Mouse (Mus musculus) liver, embryonic 14.5 days (tissue): ENCODE results near the gene Zfand6. TPM values are rescaled to one million over a fixed set of nuclear protein-coding genes. Genes with fewer than 3 reads are reported as not detected.
A peak's percentile ranks its signal among the peaks of the same experiment; 100 is the strongest.

ENCODE experiments used
- ATAC-seq: fragments of 200-750 bp; cut with Nextera tagmentation; 2 replicates; pipeline ENCODE4 v1.8.0; 2017; ENCODE audit warnings: moderate number of reproducible peaks, mild to moderate bottlenecking, moderate library complexity; ENCODE audit not compliant: insufficient read depth
- DNase-seq, 3 experiments: peaks; one replicate each; pipeline ENCODE4 v3.0.0-alpha.2; 2012 to 2013; ENCODE audit warnings: low read depth in 3 of 3, low spot score in 3 of 3
- H3K27ac ChIP-seq: fragments of 300-500 bp; sonication (generic); 2 replicates; pipeline ENCODE4 v1.5.1; 2014; ENCODE audit warnings: moderate library complexity, mild to moderate bottlenecking, control low read depth, inconsistent platforms
- H3K27me3 ChIP-seq: fragments of 300-500 bp; sonication (generic); 2 replicates; pipeline ENCODE4 v1.6.1; 2014; ENCODE audit warnings: mild to moderate bottlenecking, low read length, moderate library complexity; ENCODE audit not compliant: control insufficient read depth, insufficient read depth
- H3K36me3 ChIP-seq: fragments of 300-500 bp; sonication (generic); replicated peaks from 2 replicates; pipeline ENCODE4 v1.6.1; 2014; ENCODE audit warnings: low read depth; ENCODE audit not compliant: control insufficient read depth, insufficient read depth
- H3K4me1 ChIP-seq, 2 experiments: fragments of 200-500 bp in 1 of 2; fragments of 300-500 bp in 1 of 2; sonication (generic) in 1 of 2; replicated peaks; 2 replicates each; pipeline ENCODE4 v1.6.1; 2012 to 2014; ENCODE audit warnings: antibody characterized with exemption in 1 of 2, inconsistent platforms in 1 of 2, low read length in 1 of 2; ENCODE audit not compliant: control insufficient read depth in 2 of 2, insufficient read depth in 2 of 2
- H3K4me2 ChIP-seq: fragments of 300-500 bp; sonication (generic); 2 replicates; pipeline ENCODE4 v1.6.1; 2014; ENCODE audit warnings: low read depth, mild to moderate bottlenecking, control low read depth, moderate library complexity
- H3K4me3 ChIP-seq, 2 experiments: fragments of 200-500 bp in 1 of 2; fragments of 300-500 bp in 1 of 2; sonication (generic) in 1 of 2; 2 replicates each; pipeline ENCODE4 v1.5.1; 2012 to 2014; ENCODE audit warnings: low read depth in 2 of 2, low read length in 2 of 2, mild to moderate bottlenecking in 2 of 2, control low read depth in 1 of 2, inconsistent platforms in 1 of 2, moderate library complexity in 1 of 2; ENCODE audit not compliant: insufficient read depth in 1 of 2
- H3K9ac ChIP-seq: fragments of 300-500 bp; sonication (generic); replicated peaks from 2 replicates; pipeline ENCODE4 v1.6.1; 2014; ENCODE audit warnings: mild to moderate bottlenecking, control low read depth, moderate library complexity
- H3K9me3 ChIP-seq: fragments of 300-500 bp; sonication (generic); 2 replicates; pipeline ENCODE4 v1.6.1; 2016; ENCODE audit warnings: low read length, mixed read lengths; ENCODE audit not compliant: control insufficient read depth
- CTCF ChIP-seq: IDR thresholded peaks from 2 replicates; pipeline ENCODE4 v1.5.1; 2016; ENCODE audit warnings: antibody characterized with exemption, low read depth, control low read depth
- EP300 ChIP-seq: IDR thresholded peaks from 2 replicates; pipeline ENCODE4 v1.6.1; 2016; ENCODE audit warnings: antibody characterized with exemption, low read depth
- WGBS: fragments of 180-500 bp; shearing (Covaris S2); extraction: QIAGEN DNeasy Blood & Tissue Kit; methylation state at CpG from one replicate; pipeline ENCODE4 v1.1.7; 2014; ENCODE audit not compliant: insufficient replicate concordance; 5-methylcytosine and 5-hydroxymethylcytosine counted together
- polyA plus RNA-seq, 2 experiments: library from polyadenylated mRNA; depleted of rRNA in 1 of 2; stranded (reverse) in 1 of 2; unstranded in 1 of 2; fragments of >200 nt; fragmentation: Nextera tagmentation in 1 of 2; extraction: Ambion mirVana in 1 of 2; gene quantifications; 2 replicates each; pipeline versions ENCODE4 v1.2.1 to v1.2.3; 2012 to 2014

Zfand6 gene
- polyA plus RNA-seq, 2 experiments, result 75.5 to 125 TPM

GRCm38 (mm10) chr7:84596633-84597032, 93.1 kb downstream of the Zfand6 start:
- ATAC-seq (no peak), DNase-seq (no peak)
- Histone ChIP-seq H3K36me3 (no peaks in the 10 kb centered on the region), H3K27me3 (no peaks in the 10 kb centered on the region), H3K9me3 (no peaks in the 10 kb centered on the region), H3K4me2 (no peak overlapping the region), H3K4me3 (no peak overlapping the region), H3K4me1 (peaks cover 0 to 3% of the 10 kb centered on the region in 2 experiments; a peak in 1 of 4 replicates), H3K27ac (no peak overlapping the region), H3K9ac (no peak overlapping the region)
- 61% methylated on average over 3 of the region's 3 CpGs for WGBS
- TF ChIP-seq EP300 (no peak), CTCF (no peak)

GRCm38 (mm10) chr7:84596002-84596401, 93.8 kb downstream of the Zfand6 start:
- H3K9me3 ChIP-seq, result no peaks in the 10 kb centered on the region
- no peak overlapping the region for H3K4me2 ChIP-seq
- no peaks in the 10 kb centered on the region for H3K36me3 ChIP-seq
- no peak overlapping the region for H3K27ac ChIP-seq
- ATAC-seq (no peak), DNase-seq (no peak)
- H3K27me3 ChIP-seq, result no peaks in the 10 kb centered on the region
- no peak for TF ChIP-seq CTCF
- no peak for TF ChIP-seq EP300
- WGBS, result 71% methylated on average over 3 of the region's 3 CpGs
- no peak overlapping the region for H3K9ac ChIP-seq
- H3K4me3 ChIP-seq, result no peak overlapping the region
- peaks cover 0 to 3% of the 10 kb centered on the region in 2 experiments; a peak in 1 of 4 replicates for H3K4me1 ChIP-seq

- Histone ChIP-seq H3K4me3 (no peak overlapping the region), H3K4me2 (no peak overlapping the region), H3K9ac (no peak overlapping the region), H3K4me1 (peaks cover 0 to 7% of the 10 kb centered on the region in 2 experiments; a peak in 2 of 4 replicates), H3K36me3 (no peaks in the 10 kb centered on the region), H3K9me3 (no peaks in the 10 kb centered on the region), H3K27ac (no peak overlapping the region), H3K27me3 (no peaks in the 10 kb centered on the region)
- TF ChIP-seq EP300 (no peak), CTCF (no peak)
- ATAC-seq (peak; percentile 14), DNase-seq (no peak)
These were observed 94.8 kb downstream of the Zfand6 start for GRCm38 (mm10) chr7:84594917-84595303.

- H3K9ac ChIP-seq, result no peak overlapping the region
- no peaks in the 10 kb centered on the region for H3K27me3 ChIP-seq
- H3K27ac ChIP-seq, result no peak overlapping the region
- peaks cover 0 to 7% of the 10 kb centered on the region in 2 experiments; a peak in 2 of 4 replicates for H3K4me1 ChIP-seq
- H3K4me3 ChIP-seq, result no peak overlapping the region
- H3K4me2 ChIP-seq, result no peak overlapping the region
- DNase-seq (peak; percentile 56 to 71 (median 66)), ATAC-seq (peak; percentile 71)
- no peaks in the 10 kb centered on the region for H3K36me3 ChIP-seq
- peak; percentile 89 for TF ChIP-seq CTCF
- TF ChIP-seq EP300, result no peak
- no peaks in the 10 kb centered on the region for H3K9me3 ChIP-seq
- 37% methylated on average over 8 of the region's 8 CpGs for WGBS
These were observed 95.5 kb downstream of the Zfand6 start for GRCm38 (mm10) chr7:84594087-84594916.

- no peaks in the 10 kb centered on the region for H3K9me3 ChIP-seq
- ATAC-seq (no peak), DNase-seq (no peak)
- H3K27me3 ChIP-seq, result no peaks in the 10 kb centered on the region
- no peak for TF ChIP-seq CTCF
- TF ChIP-seq EP300, result no peak
- H3K4me2 ChIP-seq, result no peak overlapping the region
- H3K9ac ChIP-seq, result no peak overlapping the region
- no peaks in the 10 kb centered on the region for H3K36me3 ChIP-seq
- peaks cover 23 to 31% of the 10 kb centered on the region in 2 experiments for H3K4me1 ChIP-seq
- WGBS, result 64% methylated on average over 3 of the region's 3 CpGs
- H3K27ac ChIP-seq, result no peak overlapping the region
- no peak overlapping the region for H3K4me3 ChIP-seq
These were observed 98.4 kb downstream of the Zfand6 start for GRCm38 (mm10) chr7:84591347-84591746.
